Mouse (Mus musculus): ENCODE results near the gene Fkbp14. TPM values are rescaled to one million over a fixed set of nuclear protein-coding genes. Genes with fewer than 3 reads are reported as not detected.

The Fkbp14 gene
- polyA plus RNA-seq, 1 experiment from 2014 or later: 11.3 TPM

GRCm38 (mm10) chr6:54537053-54537452, 60.1 kb downstream of the Fkbp14 start:
- Histone ChIP-seq H3K4me3 (no peak overlapping the region), H3K4me1 (peaks cover 53% of the 10 kb centered on the region), H3K27me3 (ENCODE audit: poor library complexity, severe bottlenecking) (peaks cover 12% of the 10 kb centered on the region; the same call in 1 of the 2 replicates), H3K36me3 (replicated peaks) (peaks cover 14% of the 10 kb centered on the region), H3K27ac (0 out of 2 replicates have a peak overlapping the region, but pooled peaks have one; percentile 21), H3K9me3 (no peaks in the 10 kb centered on the region)
- DNase-seq (ENCODE audit: extremely low spot score, low spot score): no peak
- 83% methylated on average over 7 of the region's 7 CpGs for WGBS

- WGBS: 92% methylated on average over 4 of the region's 4 CpGs
- Histone ChIP-seq H3K27ac (no peak overlapping the region), H3K36me3 (replicated peaks) (peaks cover 16% of the 10 kb centered on the region), H3K4me3 (no peak overlapping the region), H3K9me3 (no peaks in the 10 kb centered on the region), H3K27me3 (ENCODE audit: poor library complexity, severe bottlenecking) (peaks cover 9% of the 10 kb centered on the region; the same call in 1 of the 2 replicates), H3K4me1 (peaks cover 52% of the 10 kb centered on the region)
- no peak for DNase-seq (ENCODE audit: extremely low spot score, low spot score)
These were observed 61.6 kb downstream of the Fkbp14 start for GRCm38 (mm10) chr6:54535485-54535884.

- H3K4me1 ChIP-seq: peaks cover 28% of the 10 kb centered on the region
- no peak for DNase-seq (ENCODE audit: extremely low spot score, low spot score)
- no peaks in the 10 kb centered on the region for H3K9me3 ChIP-seq
- 0 out of 2 replicates have a peak, but pooled peaks cover 4% of the 10 kb centered on the region for H3K27me3 ChIP-seq (ENCODE audit: poor library complexity, severe bottlenecking)
- WGBS: 78% methylated on average over 8 of the region's 8 CpGs
- no peak overlapping the region for H3K27ac ChIP-seq
- H3K36me3 ChIP-seq (replicated peaks): peaks cover 44% of the 10 kb centered on the region
- no peak overlapping the region for H3K4me3 ChIP-seq
These were observed 66.0 kb downstream of the Fkbp14 start for GRCm38 (mm10) chr6:54531048-54531481.

- H3K27ac ChIP-seq: no peak overlapping the region
- H3K4me3 ChIP-seq: no peak overlapping the region
- H3K9me3 ChIP-seq: no peaks in the 10 kb centered on the region
- peaks cover 25% of the 10 kb centered on the region for H3K4me1 ChIP-seq
- DNase-seq (ENCODE audit: extremely low spot score, low spot score): no peak
- 84% methylated on average over 2 of the region's 2 CpGs for WGBS
- H3K27me3 ChIP-seq (ENCODE audit: poor library complexity, severe bottlenecking): 0 out of 2 replicates have a peak, but pooled peaks cover 4% of the 10 kb centered on the region
- H3K36me3 ChIP-seq (replicated peaks): peaks cover 49% of the 10 kb centered on the region
These were observed 66.9 kb downstream of the Fkbp14 start for GRCm38 (mm10) chr6:54530182-54530581.

- peaks cover 59% of the 10 kb centered on the region for H3K36me3 ChIP-seq (replicated peaks)
- WGBS: 90% methylated on average over 8 of the region's 8 CpGs
- peaks cover 31% of the 10 kb centered on the region for H3K4me1 ChIP-seq
- no peak for DNase-seq (ENCODE audit: extremely low spot score, low spot score)
- H3K27me3 ChIP-seq (ENCODE audit: poor library complexity, severe bottlenecking): 0 out of 2 replicates have a peak, but pooled peaks cover 4% of the 10 kb centered on the region
- H3K9me3 ChIP-seq: no peaks in the 10 kb centered on the region
- H3K4me3 ChIP-seq: no peak overlapping the region
- no peak overlapping the region for H3K27ac ChIP-seq
These were observed 68.4 kb downstream of the Fkbp14 start for GRCm38 (mm10) chr6:54528666-54529065.

Other genes starting within 250 kb of the Fkbp14 start
- 0.72 and 0.90 TPM in 2 replicates for gene Wipf3, start 167.7 kb downstream of the Fkbp14 start, polyA plus RNA-seq (2016; fragmentation: Nextera tagmentation; extraction: Ambion mirVana)
- gene Scrn1, start 30.8 kb downstream of the Fkbp14 start, polyA plus RNA-seq (2016; fragmentation: Nextera tagmentation; extraction: Ambion mirVana): 58.7 and 62.1 TPM in 2 replicates
- gene Plekha8, start 2.2 kb downstream of the Fkbp14 start, polyA plus RNA-seq (2016; fragmentation: Nextera tagmentation; extraction: Ambion mirVana): 20.9 and 21.6 TPM in 2 replicates
- 7.9 and 10.0 TPM in 2 replicates for gene Mturn, start 84.3 kb upstream of the Fkbp14 start, polyA plus RNA-seq (2016; fragmentation: Nextera tagmentation; extraction: Ambion mirVana)
- 1.8 and 2.3 TPM in 2 replicates for gene Znrf2, start 219.6 kb upstream of the Fkbp14 start, polyA plus RNA-seq (2016; fragmentation: Nextera tagmentation; extraction: Ambion mirVana)